Mouse (Mus musculus): Measurements from ENCODE around the gene Tor2a. TPM values are rescaled to one million over a fixed set of nuclear protein-coding genes. Genes with fewer than 3 reads are reported as not detected.

Gene Tor2a
- total RNA-seq (2021): 1 to 10 TPM; 8.1 to 8.3 TPM

- intact Hi-C loops (cut with DNase I): loop anchor here (1.0 kb wide), 1 partner anchor 43 kb away; no protein-coding TSS in a partner anchor
- peak; percentile 95 for DNase-seq (ENCODE audit: low spot score)
Observed at GRCm38 (mm10) chr2:32757056-32757845, at the start of gene Tor2a. Tor2a (plus strand) TSS chr2:32757234.

- intact Hi-C loops (cut with DNase I): loop anchor here (2.0 kb wide), 1 partner anchor 14 kb away; no protein-coding TSS in a partner anchor
- DNase-seq (ENCODE audit: low spot score): no peak
Observed at GRCm38 (mm10) chr2:32708643-32709042, 48.4 kb upstream of the Tor2a start.

- intact Hi-C loops (cut with DNase I): loop anchor here (2.0 kb wide), 2 partner anchors 15 to 145 kb away; no protein-coding TSS in a partner anchor
Observed at GRCm38 (mm10) chr2:32709521-32710137, 47.4 kb upstream of the Tor2a start.

GRCm38 (mm10) chr2:32710425-32710824 is 46.6 kb upstream of the Tor2a start:
- DNase-seq (ENCODE audit: low spot score): no peak
- intact Hi-C loops (cut with DNase I): loop anchor here (2.0 kb wide), 1 partner anchor 144 kb away; no protein-coding TSS in a partner anchor

More at GRCm38 (mm10) chr2:32709521-32710137, 47.4 kb upstream of the Tor2a start:
- DNase-seq (ENCODE audit: low spot score): no peak

- intact Hi-C loops (cut with DNase I): loop anchor here (2.0 kb wide), 2 partner anchors 135 to 143 kb away; partner anchors contain the start of gene Stxbp1
- no peak for DNase-seq (ENCODE audit: low spot score)
Observed at GRCm38 (mm10) chr2:32711301-32712056, 45.6 kb upstream of the Tor2a start.

GRCm38 (mm10) chr2:32712108-32712551 is 44.9 kb upstream of the Tor2a start:
- intact Hi-C loops (cut with DNase I): loop anchor here (2.0 kb wide), 1 partner anchor 135 kb away; the partner anchor contains the start of gene Stxbp1
- peak; percentile 64 for DNase-seq (ENCODE audit: low spot score)

- peak; percentile 92 for DNase-seq (ENCODE audit: low spot score)
- intact Hi-C loops (cut with DNase I): loop anchor here (2.0 kb wide), 1 partner anchor 134 kb away; the partner anchor contains the start of gene Stxbp1
Observed at GRCm38 (mm10) chr2:32712586-32712933, 44.5 kb upstream of the Tor2a start.

- intact Hi-C loops (cut with DNase I): loop anchor here (2.0 kb wide), 1 partner anchor 134 kb away; the partner anchor contains the start of gene Stxbp1
Observed at GRCm38 (mm10) chr2:32712934-32713817, 43.9 kb upstream of the Tor2a start, which contains the start of gene Cdk9. Cdk9 (minus strand) TSS chr2:32713076.

GRCm38 (mm10) chr2:32714117-32714986 is 42.7 kb upstream of the Tor2a start:
- intact Hi-C loops (cut with DNase I): loop anchor here (1.0 kb wide), 1 partner anchor 43 kb away; the partner anchor contains the start of gene Tor2a
- no peak for DNase-seq (ENCODE audit: low spot score)

More at GRCm38 (mm10) chr2:32712934-32713817, 43.9 kb upstream of the Tor2a start, which contains the start of gene Cdk9:
- DNase-seq (ENCODE audit: low spot score): peak; percentile 86

- peak; percentile 44 for DNase-seq (ENCODE audit: low spot score)
- intact Hi-C loops (cut with DNase I): loop anchor here (1.0 kb wide), 1 partner anchor 42 kb away; the partner anchor contains the start of gene Tor2a
Observed at GRCm38 (mm10) chr2:32714987-32715425, 42.0 kb upstream of the Tor2a start.

- intact Hi-C loops (cut with DNase I): no loop called here
Observed at GRCm38 (mm10) chr2:32718761-32719160, 38.3 kb upstream of the Tor2a start.

GRCm38 (mm10) chr2:32720053-32720452 is 37.0 kb upstream of the Tor2a start:
- no peak for DNase-seq (ENCODE audit: low spot score)

More at GRCm38 (mm10) chr2:32718761-32719160, 38.3 kb upstream of the Tor2a start:
- DNase-seq (ENCODE audit: low spot score): no peak

GRCm38 (mm10) chr2:32720681-32721229 is 36.3 kb upstream of the Tor2a start, which contains the start of gene Sh2d3c:
Sh2d3c (plus strand) TSS chr2:32721055.
- no peak for DNase-seq (ENCODE audit: low spot score)
- intact Hi-C loops (cut with DNase I): no loop called here

More at GRCm38 (mm10) chr2:32720053-32720452, 37.0 kb upstream of the Tor2a start:
- intact Hi-C loops (cut with DNase I): no loop called here

- intact Hi-C loops (cut with DNase I): no loop called here
- no peak for DNase-seq (ENCODE audit: low spot score)
Observed at GRCm38 (mm10) chr2:32722046-32722445, 35.0 kb upstream of the Tor2a start.

- intact Hi-C loops (cut with DNase I): no loop called here
- no peak for DNase-seq (ENCODE audit: low spot score)
Observed at GRCm38 (mm10) chr2:32722581-32722980, 34.5 kb upstream of the Tor2a start.

- DNase-seq (ENCODE audit: low spot score): no peak
- intact Hi-C loops (cut with DNase I): no loop called here
Observed at GRCm38 (mm10) chr2:32724149-32724548, 32.9 kb upstream of the Tor2a start.
